Mouse (Mus musculus): ENCODE measurements around the gene Twf1.

DNA sequence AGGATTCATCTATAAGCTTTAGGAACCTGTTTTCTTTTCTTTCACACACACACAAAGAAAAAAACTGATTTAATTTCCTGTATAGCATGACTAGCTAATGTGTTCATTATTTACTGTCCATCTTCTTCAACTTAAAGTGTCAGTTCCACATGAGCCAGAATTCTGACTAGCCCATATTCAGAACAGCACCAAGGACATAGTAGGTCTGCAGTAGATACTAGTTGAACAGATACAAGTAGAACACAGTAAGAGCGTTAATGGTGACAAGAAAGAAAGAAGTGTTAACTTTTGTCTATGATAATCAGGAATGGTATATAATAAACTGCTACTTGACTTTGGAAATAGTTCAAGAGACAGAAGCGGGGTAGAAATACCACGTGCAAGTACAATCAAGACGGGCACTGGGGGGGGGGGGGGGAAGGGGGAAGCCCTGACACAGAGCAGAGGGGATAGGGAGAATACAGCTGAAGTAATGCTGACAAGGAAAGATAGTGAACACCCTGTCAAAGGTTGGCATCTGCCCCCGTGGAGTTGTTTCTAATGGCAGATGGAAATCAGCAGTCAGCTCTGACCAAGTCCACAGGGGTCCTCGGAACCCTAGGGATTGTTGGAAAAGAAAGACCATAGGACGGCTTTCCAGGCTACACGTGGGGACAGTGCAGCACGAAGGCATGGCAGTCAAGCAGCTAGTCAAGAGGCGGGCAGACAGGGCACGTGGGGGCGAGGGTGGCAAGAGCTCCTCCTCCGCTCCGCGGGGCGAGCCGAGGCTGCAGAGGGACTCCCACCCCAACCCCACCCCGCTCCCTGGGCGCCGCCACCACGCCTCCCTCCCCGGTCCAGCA is 46.9 kb downstream of the Twf1 start:
- TF ChIP-seq POLR2A (IDR thresholded peaks at IDR 0.05; ENCODE audit: insufficient read depth, low read depth, low read length) (no peak), CTCF (IDR thresholded peaks at IDR 0.05) (no peak), EP300 (IDR thresholded peaks at IDR 0.05; ENCODE audit: insufficient read depth, low read depth, low read length) (no peak)
